Mouse (Mus musculus): Measurements from ENCODE around the gene Fam107a.

DNA sequence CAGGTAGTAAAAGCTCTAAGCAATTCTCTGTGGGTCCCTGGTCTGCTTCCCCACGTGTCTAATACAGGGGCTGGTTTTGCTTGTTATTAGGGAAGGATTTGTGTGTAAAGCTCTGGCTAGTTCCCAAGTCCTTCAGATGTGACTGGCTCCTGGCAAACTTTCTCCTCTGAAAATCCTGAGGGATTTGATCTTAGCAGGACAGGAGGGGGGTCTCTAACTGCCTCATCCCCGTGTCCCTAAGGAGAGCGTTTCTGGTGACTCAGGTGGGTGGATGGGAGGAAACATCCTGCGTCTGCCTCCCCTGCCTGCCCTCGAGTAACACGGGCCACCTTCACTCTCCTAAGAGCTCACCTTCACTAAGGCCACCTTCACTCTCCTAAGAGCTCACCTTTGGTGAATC lies 12.6 kb upstream of the Fam107a start:
- TF ChIP-seq CTCF (IDR thresholded peaks at IDR 0.05; ENCODE audit: control insufficient read depth, insufficient read depth, insufficient read length) (no peak), MYOG (IDR thresholded peaks at IDR 0.05; ENCODE audit: control insufficient read depth, extremely low read depth, insufficient read length) (no peak), MAX (IDR thresholded peaks at IDR 0.05) (no peak)
